Mouse (Mus musculus) testis, adult 2 months (tissue): ENCODE results near the gene Hoxd3.

Source experiments
- CTCF ChIP-seq: fragments of 200-500 bp; IDR thresholded peaks from 2 replicates; pipeline ENCODE4 v1.5.1; 2012; ENCODE audit warnings: low read depth, mild to moderate bottlenecking, inconsistent platforms, low read length, moderate library complexity; ENCODE audit not compliant: control insufficient read depth, insufficient read depth, insufficient replicate concordance
- POLR2A ChIP-seq: fragments of 200-500 bp; IDR thresholded peaks from 2 replicates; pipeline ENCODE4 v1.6.1; 2012; ENCODE audit warnings: low read depth, mild to moderate bottlenecking, inconsistent platforms, low read length, moderate library complexity; ENCODE audit not compliant: control insufficient read depth

GRCm38 (mm10) chr2:74704393-74704998 is 7.2 kb upstream of the Hoxd3 start, which contains the start of gene Hoxd8:
- TF ChIP-seq CTCF (no peak), POLR2A (no peak; the same call in 1 of the 2 replicates)
